Mouse (Mus musculus) heart, postnatal 10 days (tissue): ENCODE data around the gene Usp11. TPM values are rescaled to one million over a fixed set of nuclear protein-coding genes. Genes with fewer than 3 reads are reported as not detected.

Experiments used
- total RNA-seq, 2 experiments: library from RNA; stranded (reverse); gene quantifications; 2 replicates each; pipeline ENCODE4 v1.2.3; 2021

The Usp11 gene
- total RNA-seq, 2 experiments from 2014 or later = 10.8 to 11.0 TPM

Other genes starting within 250 kb of the Usp11 start
- 1 to 10 TPM in 1 of 2 experiments, under 1 TPM in 1; 0.89 to 1.2 TPM for gene Rgn, start 154.1 kb upstream of the Usp11 start, total RNA-seq
- 10 to 100 TPM; 24.1 to 29.5 TPM for gene Rbm10, start 86.4 kb upstream of the Usp11 start, total RNA-seq
- gene Ndufb11, start 86.3 kb upstream of the Usp11 start, total RNA-seq = 100 to 1,000 TPM; 586 to 630 TPM
- 100 to 1,000 TPM; 260 to 271 TPM for gene Uba1, start 45.6 kb upstream of the Usp11 start, total RNA-seq
- 100 to 1,000 TPM; 169 to 183 TPM for gene Cdk16, start 16.0 kb upstream of the Usp11 start, total RNA-seq
- gene Araf, start 93.9 kb downstream of the Usp11 start, total RNA-seq = 10 to 100 TPM; 84.4 to 85.1 TPM
- gene Timp1, start 166.3 kb downstream of the Usp11 start, total RNA-seq = 10 to 100 TPM; 15.4 to 16.4 TPM
- gene Syn1, start 217.1 kb downstream of the Usp11 start, total RNA-seq = under 1 TPM; 0.36 to 0.40 TPM
- gene Cfp, start 227.6 kb downstream of the Usp11 start, total RNA-seq = 1 to 10 TPM; 5.7 to 7.3 TPM
- gene Elk1, start 246.7 kb downstream of the Usp11 start, total RNA-seq = 10 to 100 TPM; 11.4 to 11.8 TPM